Mouse (Mus musculus) small intestine, adult 2 months (tissue): Measurements from ENCODE around the gene Rps6.

Experiments used
- CTCF ChIP-seq: fragments of 200-500 bp; IDR thresholded peaks from 2 replicates; pipeline ENCODE4 v1.5.1; 2012; ENCODE audit warnings: low read depth, mild to moderate bottlenecking, control low read depth, inconsistent platforms, low read length, moderate library complexity, mixed read lengths; ENCODE audit not compliant: insufficient replicate concordance, insufficient read length; ENCODE audit errors: extremely low read depth
- POLR2A ChIP-seq: fragments of 200-500 bp; IDR thresholded peaks from 2 replicates; pipeline ENCODE4 v1.6.1; 2012; ENCODE audit warnings: low read depth, mild to moderate bottlenecking, control low read depth, inconsistent platforms, low read length, moderate library complexity

DNA sequence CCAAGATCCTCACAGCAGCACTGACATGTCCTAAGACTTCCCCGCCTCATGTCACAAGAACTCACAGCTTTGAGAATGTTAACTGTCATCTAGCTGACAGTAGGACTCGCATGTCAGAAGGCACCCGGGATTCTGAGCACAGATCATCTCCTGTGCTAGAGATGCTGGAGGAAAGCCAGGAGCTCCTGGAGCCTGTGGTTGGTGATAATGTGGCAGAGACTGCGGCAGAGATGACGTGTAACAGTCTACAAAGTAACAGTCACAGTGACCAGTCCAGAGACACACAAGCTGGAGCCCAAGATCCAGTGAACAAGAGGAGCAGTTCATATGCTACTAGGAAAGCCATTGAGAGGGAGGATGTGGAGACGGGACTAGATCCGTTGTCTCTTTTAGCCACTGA is 32.1 kb downstream of the Rps6 start:
- TF ChIP-seq CTCF: no peak
- no peak for TF ChIP-seq POLR2A
